Comparison of ENCODE assay signal across 23 mouse cellular contexts in genomic region chr1:186128940-186129339, GRCm38 (mm10). TPM values are rescaled to one million over a fixed set of nuclear protein-coding genes. Genes with fewer than 3 reads are reported as not detected.
"Had no signal": no experiment of that assay in that cellular context is flagged by ENCODE, and none has a peak within 500 bp of the region (broad histone marks: within the 10 kb centered on the region; RNA-seq: fewer than 3 reads in every experiment).

No protein-coding gene starts in this region.

- DNase-seq: gastrocnemius, adult 2 months; gastrocnemius, postnatal 10 days; gastrocnemius, postnatal 25 days; heart, postnatal 10 days; heart, postnatal 4 days; kidney, adult 18-20 months; kidney, adult 8-10 months; kidney, postnatal 10 days; kidney, postnatal 25 days; kidney, postnatal 4 days had no signal

- H3K4me2 ChIP-seq: heart, embryonic 12.5 days; hindbrain, embryonic 12.5 days; hindbrain, embryonic 14.5 days; intestine, embryonic 15.5 days; limb, embryonic 12.5 days had no signal

- H3K27ac ChIP-seq: gastrocnemius, adult 2 months; heart, embryonic 10.5 days; hindbrain, embryonic 10.5 days; hindbrain, embryonic 12.5 days; hindbrain, embryonic 14.5 days; intestine, embryonic 15.5 days; layer of hippocampus, adult 2 months; left cerebral cortex, adult 2 months; limb, embryonic 10.5 days; limb, embryonic 12.5 days had no signal

- H3K36me3 ChIP-seq: heart, embryonic 10.5 days; heart, embryonic 12.5 days; hindbrain, embryonic 10.5 days; hindbrain, embryonic 12.5 days; intestine, embryonic 15.5 days; limb, embryonic 10.5 days; limb, embryonic 12.5 days had no signal

- H3K9ac ChIP-seq: heart, embryonic 12.5 days; hindbrain, embryonic 12.5 days; hindbrain, embryonic 14.5 days; intestine, embryonic 15.5 days; limb, embryonic 12.5 days had no signal

- H3K27me3 ChIP-seq: heart, embryonic 12.5 days; hindbrain, embryonic 12.5 days; intestine, embryonic 15.5 days; limb, embryonic 12.5 days had no signal

- H3K4me1 ChIP-seq: heart, embryonic 10.5 days; heart, embryonic 12.5 days; intestine, embryonic 15.5 days had no signal

- ATAC-seq: hindbrain, embryonic 16.5 days; inflammation-experienced regulatory T-cells, adult 6 months; intestine, embryonic 15.5 days; intestine, postnatal 0 days had no signal

- H3K4me3 ChIP-seq: gastrocnemius, adult 2 months; heart, embryonic 10.5 days; heart, embryonic 12.5 days; hindbrain, embryonic 10.5 days; hindbrain, embryonic 12.5 days; intestine, embryonic 15.5 days; layer of hippocampus, adult 2 months; left cerebral cortex, adult 2 months; limb, embryonic 10.5 days; limb, embryonic 12.5 days had no signal

- H3K9me3 ChIP-seq: heart, embryonic 10.5 days; heart, embryonic 12.5 days; hindbrain, embryonic 10.5 days; hindbrain, embryonic 12.5 days; intestine, embryonic 15.5 days; limb, embryonic 10.5 days; limb, embryonic 12.5 days had no signal

RNA-seq across cellular contexts. Expression of gene Lyplal1, which starts 11.8 kb away (rescaled TPM):
- polyA plus RNA-seq: inflammation-experienced regulatory T-cells, adult 6 months had no signal
